Mouse (Mus musculus) heart, embryonic 15.5 days (tissue): ENCODE measurements around the gene Gm17428. TPM values are rescaled to one million over a fixed set of nuclear protein-coding genes. Genes with fewer than 3 reads are reported as not detected.
"Not testable (repeated sequence)": the region's sequence is repeated elsewhere in the genome, so short reads cannot be mapped to it uniquely, and the experiment has no call there.

Source experiments
- ATAC-seq: fragments of 200-750 bp; cut with Nextera tagmentation; replicated peaks from 2 replicates; pipeline ENCODE4 v1.8.0; 2017; ENCODE audit warnings: low read depth, moderate TSS enrichment; ENCODE audit not compliant: insufficient number of reproducible peaks, insufficient read depth, low FRiP score
- H3K27ac ChIP-seq: fragments of 300-500 bp; sonication (generic); 2 replicates; pipeline ENCODE4 v1.5.1; 2015; ENCODE audit warnings: mild to moderate bottlenecking, inconsistent platforms
- H3K27me3 ChIP-seq: fragments of 300-500 bp; sonication (generic); 2 replicates; pipeline ENCODE4 v1.6.1; 2015; ENCODE audit warnings: inconsistent platforms
- H3K36me3 ChIP-seq: fragments of 300-500 bp; sonication (generic); 2 replicates; pipeline ENCODE4 v1.6.1; 2015; ENCODE audit warnings: mild to moderate bottlenecking, inconsistent platforms
- H3K4me1 ChIP-seq: fragments of 300-500 bp; sonication (generic); replicated peaks from 2 replicates; pipeline ENCODE4 v1.6.1; 2015; ENCODE audit warnings: inconsistent platforms
- H3K4me2 ChIP-seq: fragments of 300-500 bp; sonication (generic); 2 replicates; pipeline ENCODE4 v1.6.1; 2015; ENCODE audit warnings: inconsistent platforms, mild to moderate bottlenecking, moderate library complexity
- H3K4me3 ChIP-seq: fragments of 300-500 bp; sonication (generic); 2 replicates; pipeline ENCODE4 v1.5.1; 2015; ENCODE audit warnings: mild to moderate bottlenecking, inconsistent platforms
- H3K9ac ChIP-seq: fragments of 300-500 bp; sonication (generic); 2 replicates; pipeline ENCODE4 v1.6.1; 2015; ENCODE audit warnings: mild to moderate bottlenecking, inconsistent platforms
- H3K9me3 ChIP-seq: fragments of 300-500 bp; sonication (generic); replicated peaks from 2 replicates; pipeline ENCODE4 v1.6.1; 2016; ENCODE audit warnings: inconsistent platforms
- WGBS: fragments of 180-500 bp; shearing (Covaris S2); methylation state at CpG from one replicate; pipeline ENCODE4 v1.1.7; 2015; ENCODE audit warnings: mixed read lengths; 5-methylcytosine and 5-hydroxymethylcytosine counted together
- polyA plus RNA-seq: library from polyadenylated mRNA; unstranded; fragments of >200 nt; fragmentation: Nextera tagmentation; extraction: Ambion mirVana; gene quantifications from 2 replicates; pipeline ENCODE4 v1.2.1, GENCODE M21; 2015

Gm17428 gene
- polyA plus RNA-seq, 1 experiment from 2014 or later = not detected

- H3K9ac ChIP-seq = peak overlapping the region; percentile 24; the same call in 1 of the 2 replicates
- H3K4me2 ChIP-seq = no peak overlapping the region
- peak overlapping the region; percentile 58 for H3K27ac ChIP-seq
- peaks cover 36% of the 10 kb centered on the region for H3K36me3 ChIP-seq
- 54% methylated on average over 3 of the region's 3 CpGs for WGBS
- H3K9me3 ChIP-seq = no peaks in the 10 kb centered on the region
- H3K4me3 ChIP-seq = no peak overlapping the region
- peaks cover 7% of the 10 kb centered on the region for H3K4me1 ChIP-seq
- no peak for ATAC-seq
- H3K27me3 ChIP-seq = no peaks in the 10 kb centered on the region; the same call in 1 of the 2 replicates
Measured at GRCm38 (mm10) chr14:54940176-54940530, 36.6 kb upstream of the Gm17428 start.

GRCm38 (mm10) chr14:54941024-54941978, 35.4 kb upstream of the Gm17428 start:
- no peaks in the 10 kb centered on the region for H3K9me3 ChIP-seq
- no peak overlapping the region for H3K4me3 ChIP-seq
- no peak for ATAC-seq
- no peak overlapping the region for H3K9ac ChIP-seq
- H3K36me3 ChIP-seq = peaks cover 40% of the 10 kb centered on the region
- H3K4me2 ChIP-seq = no peak overlapping the region
- H3K27ac ChIP-seq = no peak overlapping the region
- WGBS = 58% methylated on average over 13 of the region's 13 CpGs
- peaks cover 11% of the 10 kb centered on the region for H3K4me1 ChIP-seq
- no peaks in the 10 kb centered on the region; the same call in 1 of the 2 replicates for H3K27me3 ChIP-seq

GRCm38 (mm10) chr14:54942479-54942878, 34.3 kb upstream of the Gm17428 start:
- Histone ChIP-seq H3K9me3 (no peaks in the 10 kb centered on the region), H3K27me3 (no peaks in the 10 kb centered on the region), H3K27ac (no peak overlapping the region), H3K36me3 (peaks cover 48% of the 10 kb centered on the region), H3K4me3 (no peak overlapping the region), H3K4me1 (peaks cover 4% of the 10 kb centered on the region; the same call in 1 of the 2 replicates), H3K9ac (no peak overlapping the region), H3K4me2 (no peak overlapping the region)
- no peak for ATAC-seq
- 80% methylated on average over 8 of the region's 8 CpGs for WGBS

- H3K4me3 ChIP-seq = no peak overlapping the region
- no peak for ATAC-seq
- peaks cover 8% of the 10 kb centered on the region for H3K4me1 ChIP-seq
- H3K9ac ChIP-seq = no peak overlapping the region
- H3K27me3 ChIP-seq = no peaks in the 10 kb centered on the region
- H3K36me3 ChIP-seq = peaks cover 58% of the 10 kb centered on the region
- no peaks in the 10 kb centered on the region for H3K9me3 ChIP-seq
- H3K27ac ChIP-seq = no peak overlapping the region; the same call in 1 of the 2 replicates
- H3K4me2 ChIP-seq = no peak overlapping the region
- WGBS = 94% methylated on average over 7 of the region's 7 CpGs
Measured at GRCm38 (mm10) chr14:54943971-54944370, 32.8 kb upstream of the Gm17428 start.

- H3K4me2 ChIP-seq = no peak overlapping the region
- H3K4me3 ChIP-seq = no peak overlapping the region
- ATAC-seq = no peak
- H3K36me3 ChIP-seq = peaks cover 68% of the 10 kb centered on the region
- no peak overlapping the region for H3K27ac ChIP-seq
- no peaks in the 10 kb centered on the region for H3K9me3 ChIP-seq
- WGBS = 61% methylated on average over 2 of the region's 2 CpGs
- H3K9ac ChIP-seq = no peak overlapping the region
- H3K4me1 ChIP-seq = peaks cover 15% of the 10 kb centered on the region
- H3K27me3 ChIP-seq = no peaks in the 10 kb centered on the region
Measured at GRCm38 (mm10) chr14:54944939-54945338, 31.8 kb upstream of the Gm17428 start.

GRCm38 (mm10) chr14:54945975-54946704, 30.6 kb upstream of the Gm17428 start:
- Histone ChIP-seq H3K36me3 (peaks cover 73% of the 10 kb centered on the region), H3K27me3 (no peaks in the 10 kb centered on the region), H3K9ac (no peak overlapping the region), H3K4me3 (no peak overlapping the region), H3K9me3 (no peaks in the 10 kb centered on the region), H3K27ac (no peak overlapping the region), H3K4me2 (no peak overlapping the region), H3K4me1 (peaks cover 15% of the 10 kb centered on the region)
- ATAC-seq = peak; percentile 18; the same call in 1 of the 2 replicates
- WGBS = 40% methylated on average over 19 of the region's 19 CpGs

- 78% methylated on average over 11 of the region's 11 CpGs for WGBS
- H3K27me3 ChIP-seq = not testable (repeated sequence)
- H3K36me3 ChIP-seq = peaks cover 71% of the 10 kb centered on the region
Measured at GRCm38 (mm10) chr14:54947008-54947407, 29.7 kb upstream of the Gm17428 start.

GRCm38 (mm10) chr14:54948781-54949180, 28.0 kb upstream of the Gm17428 start:
- Histone ChIP-seq H3K9ac (peak overlapping the region; percentile 17; the same call in 1 of the 2 replicates), H3K9me3 (no peaks in the 10 kb centered on the region), H3K27me3 (no peaks in the 10 kb centered on the region), H3K4me2 (no peak overlapping the region), H3K36me3 (peaks cover 71% of the 10 kb centered on the region), H3K27ac (peak overlapping the region; percentile 18; the same call in 1 of the 2 replicates), H3K4me3 (no peak overlapping the region), H3K4me1 (peaks cover 18% of the 10 kb centered on the region)
- no peak for ATAC-seq
- 66% methylated on average over 9 of the region's 9 CpGs for WGBS

More at GRCm38 (mm10) chr14:54947008-54947407, 29.7 kb upstream of the Gm17428 start:
- not testable (repeated sequence) for H3K4me2 ChIP-seq, H3K4me3 ChIP-seq, H3K9me3 ChIP-seq, H3K9ac ChIP-seq, ATAC-seq, H3K27ac ChIP-seq
- peaks cover 15% of the 10 kb centered on the region for H3K4me1 ChIP-seq

GRCm38 (mm10) chr14:54950493-54950892, 26.2 kb upstream of the Gm17428 start:
- H3K9ac ChIP-seq = no peak overlapping the region
- ATAC-seq = no peak

GRCm38 (mm10) chr14:54951587-54951986, 25.1 kb upstream of the Gm17428 start:
- no peak for ATAC-seq
- Histone ChIP-seq H3K9ac (no peak overlapping the region), H3K4me2 (no peak overlapping the region), H3K27me3 (no peaks in the 10 kb centered on the region), H3K9me3 (no peaks in the 10 kb centered on the region), H3K4me3 (no peak overlapping the region), H3K36me3 (peaks cover 76% of the 10 kb centered on the region), H3K4me1 (peaks cover 18% of the 10 kb centered on the region), H3K27ac (no peak overlapping the region)
- 83% methylated on average over 6 of the region's 6 CpGs for WGBS

More at GRCm38 (mm10) chr14:54950493-54950892, 26.2 kb upstream of the Gm17428 start:
- WGBS = 51% methylated on average over 12 of the region's 12 CpGs
- no peaks in the 10 kb centered on the region for H3K27me3 ChIP-seq
- no peak overlapping the region for H3K4me3 ChIP-seq
- H3K4me2 ChIP-seq = no peak overlapping the region
- no peaks in the 10 kb centered on the region for H3K9me3 ChIP-seq
- peaks cover 72% of the 10 kb centered on the region for H3K36me3 ChIP-seq
- no peak overlapping the region for H3K27ac ChIP-seq
- H3K4me1 ChIP-seq = peaks cover 18% of the 10 kb centered on the region

- ATAC-seq = no peak
- Histone ChIP-seq H3K27me3 (no peaks in the 10 kb centered on the region), H3K36me3 (peaks cover 71% of the 10 kb centered on the region), H3K4me2 (no peak overlapping the region), H3K9ac (no peak overlapping the region), H3K27ac (no peak overlapping the region), H3K4me3 (no peak overlapping the region), H3K9me3 (no peaks in the 10 kb centered on the region), H3K4me1 (peaks cover 24% of the 10 kb centered on the region)
- WGBS = 70% methylated on average over 8 of the region's 8 CpGs
Measured at GRCm38 (mm10) chr14:54953664-54954206, 23.0 kb upstream of the Gm17428 start.
